Mouse (Mus musculus): Measurements from ENCODE around the gene Creb3l4.

DNA sequence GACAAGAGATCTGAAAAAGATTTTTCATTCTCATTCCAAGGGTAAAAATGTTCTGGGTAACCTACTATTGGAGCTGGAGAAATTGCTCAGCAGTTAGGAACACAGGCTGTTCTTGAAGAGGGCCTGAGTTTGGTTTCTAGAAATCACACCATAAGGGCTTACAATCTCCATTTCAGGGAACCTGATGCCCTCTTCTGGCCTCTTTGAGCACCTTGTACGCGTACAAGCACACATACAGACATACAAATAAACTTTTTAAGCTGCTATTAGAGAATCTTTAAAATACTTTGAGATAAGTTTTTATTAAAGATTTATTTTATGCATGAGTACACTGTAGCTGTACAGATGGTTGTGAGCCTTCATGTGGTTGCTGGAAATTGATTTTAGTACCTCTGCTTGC, 38.7 kb downstream of the Creb3l4 start:
- TF ChIP-seq CTCF (IDR thresholded peaks at IDR 0.05; ENCODE audit: insufficient read depth, low read length): no peak
- TF ChIP-seq POLR2A (IDR thresholded peaks at IDR 0.05; ENCODE audit: borderline replicate concordance, extremely low read depth, low read depth, low read length): no peak

Measured in lung, adult 2 months (tissue).